Mouse (Mus musculus): Measurements from ENCODE around the gene Stn1. TPM values are rescaled to one million over a fixed set of nuclear protein-coding genes. Genes with fewer than 3 reads are reported as not detected.

The Stn1 gene
- polyA plus RNA-seq (2012; rRNA removed; ENCODE audit: low replicate concordance): 8.0 and 10.5 TPM in 2 replicates

GRCm38 (mm10) chr19:47537300-47537792 lies at the start of gene Stn1:
TSS of gene Stn1 (minus strand) at chr19:47537507.

GRCm38 (mm10) chr19:47579225-47579787 lies 42.0 kb upstream of the Stn1 start, which contains the start of gene Slk:
TSS of gene Slk (plus strand) at chr19:47579678.

GRCm38 (mm10) chr19:47464304-47465241 lies 72.7 kb downstream of the Stn1 start, which contains the start of gene Sh3pxd2a:
TSS of gene Sh3pxd2a (minus strand) at chr19:47464401.

Other genes with a start within 250 kb of the Stn1 start
- gene Sh3pxd2a, start 73.1 kb downstream of the Stn1 start, polyA plus RNA-seq (2012; rRNA removed; ENCODE audit: low replicate concordance): 4.7 and 8.1 TPM in 2 replicates
- 2.3 and 2.8 TPM in 2 replicates for gene Slk, start 42.2 kb upstream of the Stn1 start, polyA plus RNA-seq (2012; rRNA removed; ENCODE audit: low replicate concordance)
- gene Col17a1, start 154.6 kb upstream of the Stn1 start, polyA plus RNA-seq (2012; rRNA removed; ENCODE audit: low replicate concordance): 0.11 and 0.62 TPM in 2 replicates
- 20.5 and 22.0 TPM in 2 replicates for gene Sfr1, start 194.2 kb upstream of the Stn1 start, polyA plus RNA-seq (2012; rRNA removed; ENCODE audit: low replicate concordance)

All from duodenum, adult 2 months (tissue).